Mouse (Mus musculus) G1E (cell line): Measurements from ENCODE around the gene Sema6b. TPM values are rescaled to one million over a fixed set of nuclear protein-coding genes. Genes with fewer than 3 reads are reported as not detected.

Source experiments
- ATAC-seq: 2 replicates; pipeline ENCODE4 v1.8.0; 2016; ENCODE audit warnings: mild to moderate bottlenecking; ENCODE audit not compliant: insufficient number of reproducible peaks, poor library complexity, low FRiP score, severe bottlenecking; ENCODE audit errors: extremely low read depth
- DNase-seq: peaks from one replicate; pipeline ENCODE4 v3.0.0; 2012; ENCODE audit warnings: low spot score
- H3K27me3 ChIP-seq: 2 replicates; pipeline ENCODE4 v1.6.1; 2012; ENCODE audit warnings: mild to moderate bottlenecking, low read length, inconsistent platforms; ENCODE audit not compliant: insufficient read depth
- H3K36me3 ChIP-seq: replicated peaks from 2 replicates; pipeline ENCODE3; 2012; ENCODE audit warnings: mild to moderate bottlenecking, inconsistent platforms
- H3K4me1 ChIP-seq: 2 replicates; pipeline ENCODE4 v1.6.1; 2012; ENCODE audit warnings: low read depth, low read length, inconsistent platforms, mixed read lengths; ENCODE audit not compliant: insufficient read depth
- H3K4me3 ChIP-seq: 2 replicates; pipeline ENCODE4 v1.5.1; 2012; ENCODE audit warnings: low read depth, mild to moderate bottlenecking, inconsistent platforms, low read length, moderate library complexity, mixed read lengths
- H3K9me3 ChIP-seq: replicated peaks from 2 replicates; pipeline ENCODE4 v1.6.1; 2012; ENCODE audit warnings: inconsistent platforms
- CTCF ChIP-seq: IDR thresholded peaks from 2 replicates; pipeline ENCODE4 v1.5.1; 2012; ENCODE audit warnings: low read depth, low read length, inconsistent platforms, mixed read lengths
- GATA1 ChIP-seq: IDR thresholded peaks from 2 replicates; pipeline ENCODE4 v1.6.1; 2012; ENCODE audit warnings: borderline replicate concordance, low read length, inconsistent platforms, mixed read lengths
- GATA2 ChIP-seq: IDR thresholded peaks from 2 replicates; pipeline ENCODE4 v1.6.1; 2012; ENCODE audit warnings: low read depth, low read length, inconsistent platforms, borderline replicate concordance
- POLR2AphosphoS5 ChIP-seq: IDR thresholded peaks from 2 replicates; pipeline ENCODE4 v1.6.1; 2012; ENCODE audit warnings: low read depth, low read length, inconsistent platforms; ENCODE audit not compliant: insufficient replicate concordance
- TAL1 ChIP-seq: conservative IDR thresholded peaks from 2 replicates; pipeline ENCODE4 v1.6.1; 2012; ENCODE audit warnings: low read depth, low read length, inconsistent platforms, mixed read lengths
- polyA plus RNA-seq: library from polyadenylated mRNA; stranded (reverse); fragments of >175 nt; gene quantifications from 2 replicates; pipeline ENCODE4 v1.2.3, GENCODE M21; 2012
- total RNA-seq, 2 experiments: library from RNA; stranded (forward) in 1 of 2; stranded (reverse) in 1 of 2; fragments of 200-1000 nt in 1 of 2; fragments of >200 nt in 1 of 2; fragmentation: Nextera tagmentation in 1 of 2; gene quantifications; 2 replicates each; pipeline ENCODE4 v1.2.3; 2014 to 2017

Gene Sema6b
- total and polyA plus RNA-seq, 3 experiments, result 2.7 to 14.1 (median 3.4) TPM

DNA sequence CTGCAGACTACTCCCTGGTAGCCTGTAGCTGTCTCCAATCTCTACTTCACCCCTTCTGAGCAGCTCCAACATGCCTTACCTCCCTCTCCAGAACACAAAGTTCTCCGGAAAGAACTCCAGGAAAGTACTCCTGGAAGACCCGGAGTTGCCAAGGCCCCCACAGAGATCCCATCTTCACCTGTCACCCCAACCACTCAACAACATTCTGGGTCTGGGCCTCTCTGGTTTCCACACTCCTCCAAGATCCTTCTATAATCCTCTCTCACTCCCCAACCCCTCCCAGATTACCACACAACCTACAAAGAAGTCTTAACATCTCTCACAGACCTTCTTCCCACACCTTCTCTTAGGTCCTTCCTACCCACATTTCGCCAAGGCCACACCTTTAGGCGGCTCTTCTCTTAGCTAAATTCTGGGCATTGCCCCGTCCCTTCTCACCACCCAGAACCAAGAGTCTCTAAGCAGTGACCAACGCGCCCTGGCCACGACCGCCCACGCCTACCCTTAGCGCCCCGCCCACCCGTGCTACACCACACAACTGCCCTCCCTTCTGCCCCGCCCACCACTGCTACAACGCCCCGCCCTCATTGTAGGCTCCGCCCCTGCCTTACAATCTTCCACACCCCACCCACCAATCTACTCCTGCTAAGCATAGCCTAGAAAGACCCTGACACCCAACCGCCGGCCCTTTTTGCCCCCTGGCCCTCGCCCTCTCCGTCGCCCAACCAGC lies 65.9 kb downstream of the Sema6b start:
- peak; percentile 82 for DNase-seq
- Histone ChIP-seq H3K36me3 (peaks cover 46% of the 10 kb centered on the region), H3K27me3 (no peaks in the 10 kb centered on the region), H3K9me3 (no peaks in the 10 kb centered on the region), H3K4me1 (peaks cover 42% of the 10 kb centered on the region), H3K4me3 (peak overlapping the region; percentile 75)
- TF ChIP-seq CTCF (no peak), GATA2 (no peak), TAL1 (no peak), POLR2AphosphoS5 (no peak), GATA1 (no peak)
- peak; percentile 12; the same call in 1 of the 2 replicates for ATAC-seq

Other genes starting within 250 kb of the Sema6b start
Only the 20 nearest of the 24 such genes appear.
- gene Yju2, start 181.2 kb downstream of the Sema6b start, total RNA-seq (2014; fragmentation: Nextera tagmentation), result 8.3 and 12.6 TPM in 2 replicates
- 16.7 and 18.1 TPM in 2 replicates for gene Yju2, start 181.2 kb downstream of the Sema6b start, total RNA-seq (2017)
- 27.8 and 33.5 TPM in 2 replicates for gene Yju2, start 181.2 kb downstream of the Sema6b start, polyA plus RNA-seq
- gene Shd, start 169.9 kb downstream of the Sema6b start, total RNA-seq (2014; fragmentation: Nextera tagmentation), result not detected in 2 replicates
- gene Shd, start 169.9 kb downstream of the Sema6b start, total RNA-seq (2017), result 0.58 TPM in 1 of 2 replicates, not detected in the other
- 0.33 and 0.59 TPM in 2 replicates for gene Shd, start 169.9 kb downstream of the Sema6b start, polyA plus RNA-seq
- gene Fsd1, start 153.8 kb downstream of the Sema6b start, total RNA-seq (2014; fragmentation: Nextera tagmentation), result not detected in 2 replicates
- 0.27 TPM in 1 of 2 replicates, not detected in the other for gene Fsd1, start 153.8 kb downstream of the Sema6b start, total RNA-seq (2017)
- not detected in 2 replicates for gene Fsd1, start 153.8 kb downstream of the Sema6b start, polyA plus RNA-seq
- gene Stap2, start 134.8 kb downstream of the Sema6b start, total RNA-seq (2014; fragmentation: Nextera tagmentation), result not detected in 2 replicates
- 0.27 and 0.29 TPM in 2 replicates for gene Stap2, start 134.8 kb downstream of the Sema6b start, total RNA-seq (2017)
- not detected in 2 replicates for gene Stap2, start 134.8 kb downstream of the Sema6b start, polyA plus RNA-seq
- gene Mpnd, start 134.6 kb downstream of the Sema6b start, total RNA-seq (2014; fragmentation: Nextera tagmentation), result 11.2 and 25.4 TPM in 2 replicates
- 39.1 and 43.9 TPM in 2 replicates for gene Mpnd, start 134.6 kb downstream of the Sema6b start, total RNA-seq (2017)
- 46.2 and 48.5 TPM in 2 replicates for gene Mpnd, start 134.6 kb downstream of the Sema6b start, polyA plus RNA-seq
- gene Sh3gl1, start 103.7 kb downstream of the Sema6b start, total RNA-seq (2014; fragmentation: Nextera tagmentation), result 21.6 and 24.3 TPM in 2 replicates
- 28.5 and 30.1 TPM in 2 replicates for gene Sh3gl1, start 103.7 kb downstream of the Sema6b start, total RNA-seq (2017)
- gene Sh3gl1, start 103.7 kb downstream of the Sema6b start, polyA plus RNA-seq, result 64.2 and 74.6 TPM in 2 replicates
- 31.2 and 32.9 TPM in 2 replicates for gene Chaf1a, start 99.9 kb downstream of the Sema6b start, total RNA-seq (2014; fragmentation: Nextera tagmentation)
- 29.0 and 31.3 TPM in 2 replicates for gene Chaf1a, start 99.9 kb downstream of the Sema6b start, total RNA-seq (2017)
- gene Chaf1a, start 99.9 kb downstream of the Sema6b start, polyA plus RNA-seq, result 84.1 and 143 TPM in 2 replicates
- 9.0 and 9.3 TPM in 2 replicates for gene Ubxn6, start 65.3 kb downstream of the Sema6b start, total RNA-seq (2014; fragmentation: Nextera tagmentation)
- 17.1 and 19.1 TPM in 2 replicates for gene Ubxn6, start 65.3 kb downstream of the Sema6b start, total RNA-seq (2017)
- 21.2 and 21.4 TPM in 2 replicates for gene Ubxn6, start 65.3 kb downstream of the Sema6b start, polyA plus RNA-seq
- 31.1 and 37.6 TPM in 2 replicates for gene Hdgfl2, start 60.7 kb downstream of the Sema6b start, total RNA-seq (2014; fragmentation: Nextera tagmentation)
- gene Hdgfl2, start 60.7 kb downstream of the Sema6b start, total RNA-seq (2017), result 73.3 and 76.0 TPM in 2 replicates
- 174 and 201 TPM in 2 replicates for gene Hdgfl2, start 60.7 kb downstream of the Sema6b start, polyA plus RNA-seq
- gene Plin4, start 30.5 kb downstream of the Sema6b start, total RNA-seq (2014; fragmentation: Nextera tagmentation), result not detected in 2 replicates
- 0.05 and 0.06 TPM in 2 replicates for gene Plin4, start 30.5 kb downstream of the Sema6b start, total RNA-seq (2017)
- not detected in 2 replicates for gene Plin4, start 30.5 kb downstream of the Sema6b start, polyA plus RNA-seq
- gene Plin5, start 22.7 kb downstream of the Sema6b start, total RNA-seq (2014; fragmentation: Nextera tagmentation), result not detected in 2 replicates
- gene Plin5, start 22.7 kb downstream of the Sema6b start, total RNA-seq (2017), result 0.06 TPM in 1 of 2 replicates, not detected in the other
- gene Plin5, start 22.7 kb downstream of the Sema6b start, polyA plus RNA-seq, result not detected in 2 replicates
- not detected in 2 replicates for gene Lrg1, start 18.3 kb downstream of the Sema6b start, total RNA-seq (2014; fragmentation: Nextera tagmentation)
- not detected in 2 replicates for gene Lrg1, start 18.3 kb downstream of the Sema6b start, total RNA-seq (2017)
- gene Lrg1, start 18.3 kb downstream of the Sema6b start, polyA plus RNA-seq, result 0.04 TPM in 1 of 2 replicates, not detected in the other
- gene Tnfaip8l1, start 22.1 kb upstream of the Sema6b start, total RNA-seq (2014; fragmentation: Nextera tagmentation), result 2.0 and 2.1 TPM in 2 replicates
- gene Tnfaip8l1, start 22.1 kb upstream of the Sema6b start, total RNA-seq (2017), result 2.8 and 3.2 TPM in 2 replicates
- gene Tnfaip8l1, start 22.1 kb upstream of the Sema6b start, polyA plus RNA-seq, result 1.0 and 1.1 TPM in 2 replicates
- 19.9 and 22.0 TPM in 2 replicates for gene Mydgf, start 43.6 kb upstream of the Sema6b start, total RNA-seq (2014; fragmentation: Nextera tagmentation)
- gene Mydgf, start 43.6 kb upstream of the Sema6b start, total RNA-seq (2017), result 32.3 and 36.2 TPM in 2 replicates
- 27.3 and 36.6 TPM in 2 replicates for gene Mydgf, start 43.6 kb upstream of the Sema6b start, polyA plus RNA-seq
- gene Dpp9, start 78.6 kb upstream of the Sema6b start, total RNA-seq (2014; fragmentation: Nextera tagmentation), result 22.4 and 26.8 TPM in 2 replicates
- 13.0 and 14.4 TPM in 2 replicates for gene Dpp9, start 78.6 kb upstream of the Sema6b start, total RNA-seq (2017)
- 61.8 and 62.4 TPM in 2 replicates for gene Dpp9, start 78.6 kb upstream of the Sema6b start, polyA plus RNA-seq
- gene Fem1a, start 116.5 kb upstream of the Sema6b start, total RNA-seq (2014; fragmentation: Nextera tagmentation), result 14.4 and 16.5 TPM in 2 replicates
- gene Fem1a, start 116.5 kb upstream of the Sema6b start, total RNA-seq (2017), result 17.8 and 18.9 TPM in 2 replicates
- gene Fem1a, start 116.5 kb upstream of the Sema6b start, polyA plus RNA-seq, result 20.1 and 20.7 TPM in 2 replicates
- gene Ticam1, start 136.4 kb upstream of the Sema6b start, total RNA-seq (2014; fragmentation: Nextera tagmentation), result 15.2 and 16.2 TPM in 2 replicates
- gene Ticam1, start 136.4 kb upstream of the Sema6b start, total RNA-seq (2017), result 4.9 and 5.7 TPM in 2 replicates
- gene Ticam1, start 136.4 kb upstream of the Sema6b start, polyA plus RNA-seq, result 7.4 and 8.1 TPM in 2 replicates
- 8.1 and 12.3 TPM in 2 replicates for gene Plin3, start 152.5 kb upstream of the Sema6b start, total RNA-seq (2014; fragmentation: Nextera tagmentation)
- gene Plin3, start 152.5 kb upstream of the Sema6b start, total RNA-seq (2017), result 55.9 and 64.1 TPM in 2 replicates
- gene Plin3, start 152.5 kb upstream of the Sema6b start, polyA plus RNA-seq, result 12.2 and 12.7 TPM in 2 replicates
- not detected in 2 replicates for gene Arrdc5, start 159.9 kb upstream of the Sema6b start, total RNA-seq (2014; fragmentation: Nextera tagmentation)
- gene Arrdc5, start 159.9 kb upstream of the Sema6b start, total RNA-seq (2017), result not detected in 2 replicates
- gene Arrdc5, start 159.9 kb upstream of the Sema6b start, polyA plus RNA-seq, result not detected in 2 replicates
- gene Uhrf1, start 163.0 kb upstream of the Sema6b start, total RNA-seq (2014; fragmentation: Nextera tagmentation), result 108 and 118 TPM in 2 replicates
- gene Uhrf1, start 163.0 kb upstream of the Sema6b start, total RNA-seq (2017), result 173 and 186 TPM in 2 replicates
- 193 and 196 TPM in 2 replicates for gene Uhrf1, start 163.0 kb upstream of the Sema6b start, polyA plus RNA-seq